Mouse (Mus musculus) forebrain, embryonic 15.5 days (tissue): ENCODE results near the gene AI597479. TPM values are rescaled to one million over a fixed set of nuclear protein-coding genes. Genes with fewer than 3 reads are reported as not detected.

Experiments used
- ATAC-seq: fragments of 200-750 bp; cut with Nextera tagmentation; replicated peaks from 2 replicates; pipeline ENCODE4 v1.8.0; 2017; ENCODE audit warnings: mild to moderate bottlenecking, moderate TSS enrichment, moderate library complexity
- H3K27ac ChIP-seq: fragments of 300-500 bp; sonication (generic); replicated peaks from 2 replicates; pipeline ENCODE4 v1.5.1; 2015; ENCODE audit warnings: mild to moderate bottlenecking, inconsistent platforms
- H3K27me3 ChIP-seq: fragments of 300-500 bp; sonication (generic); 2 replicates; pipeline ENCODE4 v1.6.1; 2015; ENCODE audit warnings: inconsistent platforms
- H3K36me3 ChIP-seq: fragments of 300-500 bp; sonication (generic); 2 replicates; pipeline ENCODE4 v1.6.1; 2015; ENCODE audit warnings: mild to moderate bottlenecking, inconsistent platforms
- H3K4me1 ChIP-seq: fragments of 300-500 bp; sonication (generic); 2 replicates; pipeline ENCODE4 v1.6.1; 2015; ENCODE audit warnings: inconsistent platforms
- H3K4me2 ChIP-seq: fragments of 300-500 bp; sonication (generic); replicated peaks from 2 replicates; pipeline ENCODE4 v1.6.1; 2015; ENCODE audit warnings: mild to moderate bottlenecking, inconsistent platforms
- H3K4me3 ChIP-seq: fragments of 300-500 bp; sonication (generic); 2 replicates; pipeline ENCODE4 v1.5.1; 2015; ENCODE audit warnings: mild to moderate bottlenecking, inconsistent platforms
- H3K9ac ChIP-seq: fragments of 300-500 bp; sonication (generic); replicated peaks from 2 replicates; pipeline ENCODE4 v1.6.1; 2015; ENCODE audit warnings: mild to moderate bottlenecking, inconsistent platforms
- H3K9me3 ChIP-seq: fragments of 300-500 bp; sonication (generic); 2 replicates; pipeline ENCODE4 v1.6.1; 2016; ENCODE audit warnings: inconsistent platforms
- WGBS: fragments of 180-500 bp; shearing (Covaris S2); methylation state at CpG from one replicate; pipeline ENCODE4 v1.1.7; 2015; ENCODE audit warnings: mixed read lengths; 5-methylcytosine and 5-hydroxymethylcytosine counted together
- polyA plus RNA-seq: library from polyadenylated mRNA; unstranded; fragments of >200 nt; fragmentation: Nextera tagmentation; extraction: Ambion mirVana; gene quantifications from 2 replicates; pipeline ENCODE4 v1.2.1, GENCODE M21; 2015

The AI597479 gene
- polyA plus RNA-seq, 1 experiment from 2014 or later, result 53.5 TPM

DNA sequence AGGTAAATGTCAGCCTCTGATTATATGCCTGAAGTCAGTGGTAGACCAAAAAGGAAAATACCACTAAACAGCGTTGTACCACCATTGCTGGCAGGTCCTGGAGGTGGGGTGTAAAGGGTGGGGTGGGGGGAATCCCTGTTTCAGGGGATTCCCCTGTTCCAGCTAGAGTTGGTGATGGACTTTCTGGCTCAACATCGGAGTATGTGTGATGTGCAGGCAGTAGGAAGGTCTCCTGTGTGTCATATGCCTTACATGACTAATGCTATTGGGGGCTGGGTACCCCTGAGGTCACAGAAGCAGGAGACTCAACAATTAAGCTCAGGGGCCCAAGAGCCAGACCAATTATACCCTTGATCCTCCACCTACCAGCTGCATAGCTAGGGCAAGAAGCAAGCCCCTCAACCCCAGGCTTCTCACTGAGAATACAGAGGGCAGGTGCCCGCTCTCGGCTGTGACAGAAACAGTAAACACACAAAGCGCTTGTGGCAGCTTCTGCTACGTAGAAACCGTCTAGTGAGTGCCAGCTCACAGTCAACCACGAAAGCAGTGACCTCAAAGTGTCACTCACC, 45.9 kb downstream of the AI597479 start:
- 80% methylated on average over 8 of the region's 8 CpGs for WGBS
- Histone ChIP-seq H3K4me3 (no peak overlapping the region), H3K9ac (no peak overlapping the region), H3K27ac (no peak overlapping the region), H3K27me3 (no peaks in the 10 kb centered on the region), H3K36me3 (no peaks in the 10 kb centered on the region), H3K4me1 (peaks cover 11% of the 10 kb centered on the region; the same call in 1 of the 2 replicates), H3K9me3 (no peaks in the 10 kb centered on the region), H3K4me2 (no peak overlapping the region)
- ATAC-seq, result no peak

DNA sequence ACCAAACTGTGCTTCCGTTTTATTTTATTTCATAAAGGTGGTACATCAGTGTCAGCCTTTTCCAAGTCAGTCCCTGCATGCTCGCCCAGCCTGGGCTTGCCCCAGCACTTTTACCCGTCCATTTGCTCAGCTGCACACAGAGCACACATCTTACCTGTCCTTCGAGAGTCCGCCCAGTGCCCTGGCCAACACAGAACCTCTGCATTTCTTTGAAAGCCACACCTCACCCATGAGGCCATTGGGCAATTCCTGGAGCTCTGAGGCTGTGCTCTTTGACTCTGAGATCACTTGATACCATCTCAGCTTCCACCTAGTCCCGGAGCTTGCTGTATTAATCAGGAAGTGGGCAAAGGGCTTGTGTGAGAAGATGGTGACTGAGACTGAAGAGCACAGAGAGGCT, 46.9 kb downstream of the AI597479 start:
- peaks cover 11% of the 10 kb centered on the region; the same call in 1 of the 2 replicates for H3K4me1 ChIP-seq
- no peaks in the 10 kb centered on the region for H3K9me3 ChIP-seq
- H3K9ac ChIP-seq, result no peak overlapping the region
- no peaks in the 10 kb centered on the region for H3K27me3 ChIP-seq
- WGBS, result 91% methylated on average over 6 of the region's 6 CpGs
- no peak overlapping the region for H3K4me2 ChIP-seq
- ATAC-seq, result no peak
- no peak overlapping the region for H3K27ac ChIP-seq
- no peaks in the 10 kb centered on the region for H3K36me3 ChIP-seq
- no peak overlapping the region for H3K4me3 ChIP-seq

GRCm38 (mm10) chr1:43147474-43147873, 49.0 kb downstream of the AI597479 start:
- Histone ChIP-seq H3K9me3 (no peaks in the 10 kb centered on the region), H3K4me1 (peaks cover 4% of the 10 kb centered on the region; the same call in 1 of the 2 replicates), H3K36me3 (no peaks in the 10 kb centered on the region), H3K9ac (no peak overlapping the region), H3K27me3 (no peaks in the 10 kb centered on the region), H3K4me2 (no peak overlapping the region), H3K4me3 (no peak overlapping the region), H3K27ac (no peak overlapping the region)
- ATAC-seq, result no peak
- 66% methylated on average over 2 of the region's 2 CpGs for WGBS

DNA sequence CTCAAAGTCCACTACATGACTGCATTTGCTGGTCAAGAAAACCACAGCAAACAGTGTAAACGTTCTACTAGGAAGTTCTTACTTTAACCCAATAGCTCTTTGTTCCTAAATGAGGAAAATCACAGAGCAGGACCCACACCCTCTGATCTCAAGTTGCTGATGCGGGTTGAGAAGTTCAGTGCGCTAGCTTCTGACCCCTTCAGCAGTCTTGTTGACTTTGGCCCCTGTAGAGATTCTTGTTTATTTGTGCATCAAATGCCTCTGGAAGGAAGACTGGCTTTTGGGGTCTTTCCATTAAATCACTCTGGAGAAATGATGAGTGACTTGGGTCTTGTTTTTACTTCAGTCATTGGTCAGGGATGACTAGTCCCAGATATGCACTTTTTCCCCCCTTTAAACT, 51.7 kb downstream of the AI597479 start:
- Histone ChIP-seq H3K9ac (no peak overlapping the region), H3K27ac (no peak overlapping the region), H3K27me3 (no peaks in the 10 kb centered on the region), H3K4me2 (no peak overlapping the region), H3K4me3 (no peak overlapping the region), H3K9me3 (no peaks in the 10 kb centered on the region), H3K36me3 (no peaks in the 10 kb centered on the region), H3K4me1 (no peaks in the 10 kb centered on the region)
- 81% methylated on average over 3 of the region's 3 CpGs for WGBS
- ATAC-seq, result no peak

DNA sequence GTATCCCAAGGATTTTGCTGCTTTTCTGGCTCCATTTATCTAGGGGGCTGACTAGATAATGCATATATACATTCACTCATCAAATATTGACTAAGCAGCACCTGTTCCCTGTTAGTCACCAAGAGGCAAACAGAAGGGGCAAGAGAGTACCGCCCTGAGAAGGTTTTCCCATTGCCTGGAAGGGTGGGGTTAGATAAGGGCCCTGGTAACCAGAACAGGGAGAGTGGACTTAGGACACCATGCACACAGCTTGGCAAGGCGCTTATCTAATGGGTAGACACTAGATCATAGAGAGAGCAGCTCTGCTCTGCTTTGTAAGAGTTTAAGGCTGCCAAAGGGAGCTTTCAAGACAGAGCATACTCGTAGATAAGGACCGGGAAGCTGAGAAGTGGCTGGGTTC, 54.1 kb downstream of the AI597479 start:
- H3K27me3 ChIP-seq, result no peaks in the 10 kb centered on the region
- H3K4me2 ChIP-seq, result no peak overlapping the region
- no peak overlapping the region for H3K4me3 ChIP-seq
- no peak overlapping the region for H3K27ac ChIP-seq
- 94% methylated on average over 4 of the region's 4 CpGs for WGBS
- no peaks in the 10 kb centered on the region for H3K36me3 ChIP-seq
- no peak for ATAC-seq
- no peaks in the 10 kb centered on the region for H3K9me3 ChIP-seq
- H3K4me1 ChIP-seq, result no peaks in the 10 kb centered on the region
- no peak overlapping the region for H3K9ac ChIP-seq

DNA sequence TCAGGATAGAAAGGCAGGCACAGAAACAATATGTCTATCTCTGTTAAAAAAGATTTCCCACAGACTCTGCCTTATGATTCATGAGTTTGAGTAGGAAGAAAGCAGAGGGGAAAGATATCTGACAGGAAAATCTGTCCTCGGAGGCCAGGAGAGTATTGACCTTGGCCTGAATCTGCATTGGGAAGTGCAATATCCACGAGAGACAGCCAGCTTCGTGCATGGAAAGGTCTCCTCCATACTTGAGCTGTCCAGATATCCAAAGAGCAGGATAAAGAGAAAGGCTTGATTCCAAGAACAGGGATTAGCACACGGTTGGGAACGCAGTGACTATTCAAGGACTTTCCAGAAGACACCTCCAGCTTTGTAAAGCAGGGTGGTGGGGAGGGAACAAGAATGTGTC, 55.0 kb downstream of the AI597479 start:
- H3K9ac ChIP-seq, result no peak overlapping the region
- H3K27ac ChIP-seq, result no peak overlapping the region
- no peak overlapping the region for H3K4me3 ChIP-seq
- H3K36me3 ChIP-seq, result no peaks in the 10 kb centered on the region
- H3K9me3 ChIP-seq, result no peaks in the 10 kb centered on the region
- no peak overlapping the region for H3K4me2 ChIP-seq
- no peak for ATAC-seq
- 75% methylated on average over 5 of the region's 5 CpGs for WGBS
- no peaks in the 10 kb centered on the region for H3K27me3 ChIP-seq
- H3K4me1 ChIP-seq, result no peaks in the 10 kb centered on the region

GRCm38 (mm10) chr1:43154491-43154890, 56.0 kb downstream of the AI597479 start:
- Histone ChIP-seq H3K27ac (no peak overlapping the region), H3K4me3 (no peak overlapping the region), H3K4me1 (no peaks in the 10 kb centered on the region), H3K36me3 (no peaks in the 10 kb centered on the region), H3K27me3 (no peaks in the 10 kb centered on the region), H3K9me3 (no peaks in the 10 kb centered on the region), H3K9ac (no peak overlapping the region), H3K4me2 (no peak overlapping the region)
- WGBS, result 80% methylated on average over 2 of the region's 2 CpGs
- ATAC-seq, result no peak

DNA sequence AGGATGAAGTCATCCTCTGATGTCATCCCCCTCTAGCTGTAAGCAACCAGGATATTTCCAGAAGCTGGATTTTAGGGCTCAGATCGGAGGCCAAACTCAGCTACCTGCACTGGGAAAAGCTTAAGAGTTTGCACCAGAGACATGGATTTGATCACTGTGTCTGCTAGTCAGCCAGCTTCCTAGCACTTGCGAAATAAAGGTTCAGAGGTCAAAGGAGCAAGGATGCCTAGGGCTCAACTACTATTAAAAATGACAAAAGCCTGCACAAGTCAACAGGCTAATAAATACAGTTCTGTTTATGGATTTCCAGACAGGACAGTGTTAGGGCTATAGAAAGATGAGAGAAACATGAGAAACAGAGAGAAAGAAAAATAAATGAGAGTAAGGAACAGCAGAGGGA, 59.4 kb downstream of the AI597479 start:
- no peak overlapping the region for H3K9ac ChIP-seq
- H3K27me3 ChIP-seq, result no peaks in the 10 kb centered on the region
- H3K36me3 ChIP-seq, result no peaks in the 10 kb centered on the region
- H3K4me3 ChIP-seq, result no peak overlapping the region
- no peaks in the 10 kb centered on the region for H3K9me3 ChIP-seq
- 97% methylated on average over 2 of the region's 2 CpGs for WGBS
- ATAC-seq, result no peak
- no peak overlapping the region for H3K4me2 ChIP-seq
- H3K4me1 ChIP-seq, result no peaks in the 10 kb centered on the region
- H3K27ac ChIP-seq, result no peak overlapping the region

GRCm38 (mm10) chr1:43159429-43159828, 60.9 kb downstream of the AI597479 start:
- Histone ChIP-seq H3K4me2 (no peak overlapping the region), H3K27ac (no peak overlapping the region), H3K4me3 (no peak overlapping the region), H3K36me3 (no peaks in the 10 kb centered on the region), H3K9me3 (no peaks in the 10 kb centered on the region), H3K9ac (no peak overlapping the region), H3K27me3 (no peaks in the 10 kb centered on the region), H3K4me1 (peaks cover 7% of the 10 kb centered on the region; the same call in 1 of the 2 replicates)
- ATAC-seq, result no peak
- WGBS, result 74% methylated on average over 4 of the region's 4 CpGs

DNA sequence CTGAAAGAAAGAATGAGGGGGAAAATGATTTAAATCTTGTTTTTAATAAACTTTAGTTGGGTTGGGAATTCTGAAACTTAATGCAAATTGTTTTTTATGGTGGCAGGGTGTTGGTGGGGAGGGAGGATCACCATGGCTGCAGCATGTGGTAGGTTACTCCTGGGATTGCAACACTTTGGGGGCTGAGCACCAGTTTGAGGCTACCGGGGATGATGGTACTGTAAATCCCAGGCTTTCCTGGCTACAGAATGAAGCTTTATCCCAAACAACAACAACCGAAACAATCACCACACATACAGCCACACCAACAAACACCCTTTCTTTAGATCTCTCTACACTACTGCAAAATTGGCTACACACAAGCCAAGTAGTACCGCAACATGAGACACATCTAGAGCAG, 63.9 kb downstream of the AI597479 start:
- WGBS, result 94% methylated on average over 3 of the region's 3 CpGs
- no peak overlapping the region for H3K9ac ChIP-seq
- no peaks in the 10 kb centered on the region for H3K9me3 ChIP-seq
- no peak overlapping the region for H3K27ac ChIP-seq
- H3K27me3 ChIP-seq, result no peaks in the 10 kb centered on the region
- ATAC-seq, result no peak
- H3K4me3 ChIP-seq, result no peak overlapping the region
- peaks cover 7% of the 10 kb centered on the region; the same call in 1 of the 2 replicates for H3K4me1 ChIP-seq
- no peaks in the 10 kb centered on the region for H3K36me3 ChIP-seq
- H3K4me2 ChIP-seq, result no peak overlapping the region

- Histone ChIP-seq H3K27me3 (no peaks in the 10 kb centered on the region), H3K4me3 (peak overlapping the region; percentile 58), H3K9me3 (no peaks in the 10 kb centered on the region), H3K27ac (no peak overlapping the region), H3K4me1 (peaks cover 7% of the 10 kb centered on the region; the same call in 1 of the 2 replicates), H3K9ac (peak overlapping the region; percentile 72), H3K36me3 (no peaks in the 10 kb centered on the region), H3K4me2 (peak overlapping the region; percentile 81)
- 3% methylated on average over 5 of the region's 6 CpGs for WGBS
- ATAC-seq, result no peak; the same call in 1 of the 2 replicates
Measured at GRCm38 (mm10) chr1:43163084-43163466, 64.6 kb downstream of the AI597479 start.

- Histone ChIP-seq H3K9ac (peak overlapping the region; percentile 72), H3K36me3 (no peaks in the 10 kb centered on the region), H3K4me2 (peak overlapping the region; percentile 81), H3K27ac (no peak overlapping the region; the same call in 1 of the 2 replicates), H3K4me3 (peak overlapping the region; percentile 58), H3K4me1 (peaks cover 7% of the 10 kb centered on the region; the same call in 1 of the 2 replicates), H3K9me3 (no peaks in the 10 kb centered on the region), H3K27me3 (no peaks in the 10 kb centered on the region)
- ATAC-seq, result peak; percentile 90
- 5% methylated on average over 61 of the region's 61 CpGs for WGBS
Measured at GRCm38 (mm10) chr1:43163467-43164418, 65.2 kb downstream of the AI597479 start.
